Mouse (Mus musculus): ENCODE measurements around the gene Pilrb2.

Gene Pilrb2

DNA sequence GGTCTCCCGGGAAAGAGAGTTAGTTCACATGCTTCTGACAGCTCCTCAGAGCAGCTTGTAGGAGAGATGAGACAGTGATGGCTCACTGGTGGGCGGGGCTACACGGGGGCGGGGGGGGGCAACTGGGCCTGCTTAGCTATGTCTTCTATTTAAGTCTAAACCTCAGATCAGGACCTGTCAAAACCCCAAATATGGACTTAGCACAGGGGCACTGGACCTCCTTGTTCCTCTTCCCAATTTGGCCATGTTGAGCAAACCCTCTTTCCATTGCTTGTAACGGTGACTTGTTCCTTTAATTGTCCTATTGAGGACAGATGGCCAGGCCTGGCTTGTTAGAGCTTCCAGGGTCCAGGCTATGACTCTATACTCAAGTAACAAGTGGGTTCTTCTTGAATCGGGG is 40.1 kb downstream of the Pilrb2 start:
- no peak for DNase-seq

DNA sequence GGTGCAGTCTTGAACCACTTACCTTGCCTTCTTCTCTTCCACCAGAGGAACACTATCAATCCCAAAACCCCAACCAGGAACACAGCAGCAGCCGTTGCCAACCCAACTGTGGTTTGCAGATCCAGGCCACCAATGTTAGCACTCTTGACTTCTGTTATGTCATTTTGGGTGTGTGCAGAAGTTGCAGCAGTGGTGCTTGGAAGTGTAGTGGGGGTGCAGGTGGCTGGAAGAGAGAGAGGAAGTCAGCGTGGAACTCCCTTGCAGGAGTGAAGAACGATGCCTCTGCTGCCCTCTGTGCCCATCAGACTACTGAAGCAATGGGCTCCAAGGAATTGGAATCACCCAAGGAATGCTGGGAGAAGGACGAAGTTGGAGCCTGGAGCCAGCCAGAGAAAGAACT is 40.5 kb downstream of the Pilrb2 start:
- no peak for DNase-seq

DNA sequence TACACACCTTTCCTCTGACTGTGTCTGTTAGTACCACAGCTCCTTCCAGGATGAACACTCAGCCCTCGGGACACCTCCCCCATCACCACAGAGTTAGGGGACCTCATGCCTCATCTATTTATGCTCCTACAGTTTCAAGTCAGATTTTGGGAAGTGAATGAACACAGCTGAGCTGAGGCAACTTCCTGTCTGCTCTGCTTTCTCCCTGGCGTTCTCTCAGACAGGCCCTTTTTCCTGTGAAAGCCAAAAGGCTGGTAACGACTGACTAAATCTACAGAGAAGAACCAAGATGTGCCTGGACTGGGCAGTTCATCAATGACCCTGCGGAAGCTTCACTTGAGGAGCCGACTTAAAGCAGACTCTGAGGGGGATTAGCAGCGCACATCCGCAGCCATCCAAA is 41.4 kb downstream of the Pilrb2 start:
- no peak for DNase-seq

DNA sequence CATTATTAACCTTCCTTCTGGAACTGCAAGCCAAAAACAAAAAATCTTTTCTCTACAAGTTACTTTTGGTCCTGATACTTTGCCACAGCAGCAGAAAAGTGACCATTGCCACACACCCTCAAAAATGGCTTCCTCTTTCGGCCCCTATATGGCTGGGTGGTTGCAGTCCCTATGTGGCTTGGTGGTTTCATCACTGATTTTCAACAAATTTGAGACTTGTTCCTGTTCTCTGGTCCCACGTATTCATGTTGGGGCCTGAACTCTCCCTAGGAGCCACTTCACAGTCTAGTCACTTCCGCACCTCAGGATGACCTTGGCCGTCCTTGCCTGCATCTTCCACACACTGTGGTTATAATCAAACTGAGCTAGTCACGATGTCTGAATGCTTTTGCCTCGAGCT is 42.9 kb downstream of the Pilrb2 start:
- no peak for DNase-seq

DNA sequence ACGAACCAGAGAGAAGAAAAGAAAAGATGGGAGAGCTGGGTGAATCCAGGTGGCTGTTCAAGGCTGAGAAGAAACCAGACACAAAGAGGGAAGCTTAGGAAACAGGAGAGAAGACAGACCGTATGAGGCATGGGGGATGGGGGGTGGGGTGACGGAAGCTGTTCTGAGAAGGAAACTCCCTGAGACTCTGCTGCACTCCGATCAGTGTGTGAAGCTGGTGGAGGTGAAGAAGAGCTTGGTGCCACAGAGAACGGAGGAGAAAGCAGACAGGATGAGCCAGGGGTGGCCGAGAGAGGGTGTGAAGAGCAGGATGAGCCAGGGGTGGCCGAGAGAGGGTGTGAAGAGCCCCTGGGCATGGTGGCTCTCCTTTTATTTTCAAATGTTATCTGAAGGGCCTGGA is 45.2 kb downstream of the Pilrb2 start:
- DNase-seq, result no peak

DNA sequence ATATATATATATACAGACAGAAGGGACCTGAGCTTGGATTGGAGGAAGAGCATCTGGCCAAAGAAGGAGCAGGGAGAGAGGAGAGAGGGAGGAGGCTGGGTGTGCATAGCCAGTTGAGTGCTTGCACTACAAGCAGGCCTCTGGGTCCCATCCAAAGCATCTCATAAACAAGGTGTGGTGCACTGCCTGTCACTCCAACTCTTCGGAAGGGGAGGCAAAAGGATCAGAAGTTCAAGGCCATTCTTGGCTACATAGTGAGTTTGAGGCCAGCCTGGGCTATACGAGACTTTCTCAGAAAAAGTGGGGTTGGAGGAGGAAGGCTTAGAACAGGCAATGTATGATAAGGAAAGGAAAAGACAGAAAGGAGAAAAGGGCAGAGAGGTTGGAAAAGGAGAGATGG is 45.6 kb downstream of the Pilrb2 start:
- DNase-seq, result no peak

DNA sequence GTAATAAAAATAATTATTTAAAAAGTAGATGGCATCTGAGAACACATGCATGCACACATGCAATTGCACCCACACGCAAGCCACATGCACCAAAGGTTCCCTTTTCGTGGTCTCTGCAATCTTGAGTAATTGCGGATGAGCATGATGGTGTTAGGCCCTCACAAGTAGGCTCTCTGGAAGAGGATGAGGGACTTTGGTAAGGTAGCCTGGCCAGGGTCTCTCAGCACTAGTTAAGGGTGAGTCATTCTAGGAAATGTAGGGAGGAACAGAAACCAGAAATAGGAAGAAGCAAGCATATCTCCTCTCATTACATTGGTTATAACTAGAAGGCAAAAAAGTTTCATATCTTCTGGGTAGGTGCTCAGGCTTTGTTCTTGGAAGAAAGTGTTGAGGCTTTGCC is 46.6 kb downstream of the Pilrb2 start:
- no peak for DNase-seq

DNA sequence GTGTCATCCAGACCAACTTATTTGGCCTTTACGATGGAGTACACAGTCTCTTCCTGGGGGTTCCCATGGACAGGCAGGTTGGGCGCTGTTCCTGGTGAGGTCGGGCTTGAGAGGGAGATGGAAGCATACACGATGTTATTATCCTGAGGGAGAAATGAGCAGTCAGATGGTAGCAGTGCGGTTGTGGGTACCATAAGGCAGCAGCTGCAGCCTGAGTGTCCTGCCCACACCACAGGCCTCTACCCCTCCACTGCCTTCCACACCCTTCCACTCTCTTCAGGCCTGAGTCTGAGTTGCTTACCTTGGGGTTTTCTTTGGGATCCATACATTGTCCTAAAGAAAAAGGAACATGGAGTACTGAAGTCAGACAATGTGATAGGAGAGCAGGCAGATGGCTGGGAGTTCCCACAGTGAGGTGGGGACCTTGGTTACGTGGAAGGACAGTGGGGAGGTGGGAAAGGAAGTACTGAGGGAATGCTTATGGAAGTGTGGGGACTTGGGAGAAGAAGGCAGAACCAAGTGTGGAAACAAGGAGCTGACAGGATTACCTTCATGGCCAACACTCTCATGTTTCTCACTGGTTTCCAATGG is 48.1 kb downstream of the Pilrb2 start:
- no peak for DNase-seq

DNA sequence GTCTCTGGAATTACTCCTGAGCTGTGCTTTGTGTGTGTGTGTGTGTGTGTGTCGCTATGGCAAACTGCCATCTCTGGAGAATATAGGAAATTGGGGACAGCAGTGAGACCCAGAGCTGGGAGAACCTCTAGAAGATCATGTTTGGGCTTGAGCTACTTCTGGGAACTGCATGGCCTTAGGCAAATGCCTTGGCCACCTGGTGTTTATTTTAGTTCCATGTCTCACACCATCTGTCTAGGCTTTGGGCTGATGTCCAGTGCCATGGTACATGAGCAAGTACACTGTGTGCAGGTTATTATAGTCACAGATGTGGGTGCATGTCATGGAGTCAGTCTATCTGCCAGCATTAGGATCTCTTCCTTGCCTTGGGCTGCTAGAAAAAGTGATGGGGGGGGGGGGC is 49.0 kb downstream of the Pilrb2 start:
- DNase-seq, result no peak

DNA sequence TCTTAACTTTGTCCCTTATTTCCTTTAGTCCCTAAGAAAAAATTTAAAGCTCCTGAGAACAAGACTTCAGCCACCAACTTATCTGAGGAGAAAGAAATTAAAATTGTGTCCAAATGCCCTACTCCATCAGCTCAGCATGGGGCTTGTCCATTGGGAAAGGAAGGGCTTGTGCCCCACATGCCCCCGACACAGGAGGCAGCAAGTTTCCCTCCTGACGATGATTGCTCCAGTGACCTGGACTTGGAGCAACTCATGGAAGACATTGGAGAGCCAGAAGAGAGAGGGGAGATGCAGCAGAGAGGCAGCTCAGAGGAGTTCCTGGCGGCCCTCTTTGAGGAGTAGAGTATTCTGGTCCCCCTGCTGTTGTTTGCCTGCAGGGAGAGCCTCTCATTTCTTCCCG is 49.5 kb downstream of the Pilrb2 start:
- DNase-seq, result no peak

DNA sequence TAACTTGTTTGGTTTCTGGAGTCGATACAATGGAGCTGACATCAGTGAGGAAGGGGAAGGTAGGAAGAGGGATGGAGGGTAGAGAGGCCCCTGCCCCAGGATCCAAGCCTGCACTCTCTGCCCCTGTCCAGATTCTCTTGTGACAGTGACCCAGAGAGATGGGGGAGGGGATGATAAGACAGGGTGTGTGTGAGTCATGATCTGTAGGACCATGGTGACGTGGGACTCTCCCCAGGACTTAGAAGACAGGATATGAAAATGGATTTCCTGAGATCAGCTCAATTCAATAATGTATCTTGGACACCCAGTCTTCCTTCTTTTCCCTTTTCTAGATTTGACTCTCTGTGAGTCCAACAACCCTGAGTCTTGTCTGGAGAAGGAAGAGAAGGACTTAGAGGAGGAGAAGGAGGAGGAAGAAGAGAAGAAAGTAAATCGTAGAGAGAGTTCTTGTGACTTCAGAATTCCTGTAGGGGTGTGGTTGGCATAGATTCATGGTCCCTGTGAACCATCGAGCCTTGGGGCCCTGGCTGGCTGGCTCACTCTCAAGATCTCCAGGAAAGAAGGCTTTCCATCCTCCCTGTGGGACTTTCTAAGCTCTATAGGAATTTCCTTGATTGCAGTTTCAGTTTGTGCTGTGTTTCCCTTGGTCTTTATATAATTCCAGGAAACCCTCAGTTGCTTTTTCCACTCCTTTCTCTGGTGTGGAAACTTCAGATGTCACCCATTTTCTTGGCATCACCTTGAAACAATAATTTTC is 54.0 kb downstream of the Pilrb2 start:
- DNase-seq, result no peak

Data from right cerebral cortex, adult 18-20 months (tissue).